Mouse (Mus musculus) G1E (cell line): ENCODE measurements around the gene Kif1b. TPM values are rescaled to one million over a fixed set of nuclear protein-coding genes. Genes with fewer than 3 reads are reported as not detected.

Experiments
- ATAC-seq: 2 replicates; pipeline ENCODE4 v1.8.0; 2016; ENCODE audit warnings: mild to moderate bottlenecking; ENCODE audit not compliant: insufficient number of reproducible peaks, poor library complexity, low FRiP score, severe bottlenecking; ENCODE audit errors: extremely low read depth
- DNase-seq: peaks from one replicate; pipeline ENCODE4 v3.0.0; 2012; ENCODE audit warnings: low spot score
- H3K27me3 ChIP-seq: 2 replicates; pipeline ENCODE4 v1.6.1; 2012; ENCODE audit warnings: mild to moderate bottlenecking, low read length, inconsistent platforms; ENCODE audit not compliant: insufficient read depth
- H3K36me3 ChIP-seq: replicated peaks from 2 replicates; pipeline ENCODE3; 2012; ENCODE audit warnings: mild to moderate bottlenecking, inconsistent platforms
- H3K4me1 ChIP-seq: 2 replicates; pipeline ENCODE4 v1.6.1; 2012; ENCODE audit warnings: low read depth, low read length, inconsistent platforms, mixed read lengths; ENCODE audit not compliant: insufficient read depth
- H3K4me3 ChIP-seq: 2 replicates; pipeline ENCODE4 v1.5.1; 2012; ENCODE audit warnings: low read depth, mild to moderate bottlenecking, inconsistent platforms, low read length, moderate library complexity, mixed read lengths
- H3K9me3 ChIP-seq: replicated peaks from 2 replicates; pipeline ENCODE4 v1.6.1; 2012; ENCODE audit warnings: inconsistent platforms
- CTCF ChIP-seq: IDR thresholded peaks from 2 replicates; pipeline ENCODE4 v1.5.1; 2012; ENCODE audit warnings: low read depth, low read length, inconsistent platforms, mixed read lengths
- GATA1 ChIP-seq: IDR thresholded peaks from 2 replicates; pipeline ENCODE4 v1.6.1; 2012; ENCODE audit warnings: borderline replicate concordance, low read length, inconsistent platforms, mixed read lengths
- GATA2 ChIP-seq: IDR thresholded peaks from 2 replicates; pipeline ENCODE4 v1.6.1; 2012; ENCODE audit warnings: low read depth, low read length, inconsistent platforms, borderline replicate concordance
- POLR2AphosphoS5 ChIP-seq: IDR thresholded peaks from 2 replicates; pipeline ENCODE4 v1.6.1; 2012; ENCODE audit warnings: low read depth, low read length, inconsistent platforms; ENCODE audit not compliant: insufficient replicate concordance
- TAL1 ChIP-seq: conservative IDR thresholded peaks from 2 replicates; pipeline ENCODE4 v1.6.1; 2012; ENCODE audit warnings: low read depth, low read length, inconsistent platforms, mixed read lengths
- polyA plus RNA-seq: library from polyadenylated mRNA; stranded (reverse); fragments of >175 nt; gene quantifications from 2 replicates; pipeline ENCODE4 v1.2.3, GENCODE M21; 2012
- total RNA-seq, 2 experiments: library from RNA; stranded (forward) in 1 of 2; stranded (reverse) in 1 of 2; fragments of 200-1000 nt in 1 of 2; fragments of >200 nt in 1 of 2; fragmentation: Nextera tagmentation in 1 of 2; gene quantifications; 2 replicates each; pipeline ENCODE4 v1.2.3; 2014 to 2017

Kif1b gene
- total and polyA plus RNA-seq, 3 experiments: 2.6 to 43.0 (median 32.7) TPM

DNA sequence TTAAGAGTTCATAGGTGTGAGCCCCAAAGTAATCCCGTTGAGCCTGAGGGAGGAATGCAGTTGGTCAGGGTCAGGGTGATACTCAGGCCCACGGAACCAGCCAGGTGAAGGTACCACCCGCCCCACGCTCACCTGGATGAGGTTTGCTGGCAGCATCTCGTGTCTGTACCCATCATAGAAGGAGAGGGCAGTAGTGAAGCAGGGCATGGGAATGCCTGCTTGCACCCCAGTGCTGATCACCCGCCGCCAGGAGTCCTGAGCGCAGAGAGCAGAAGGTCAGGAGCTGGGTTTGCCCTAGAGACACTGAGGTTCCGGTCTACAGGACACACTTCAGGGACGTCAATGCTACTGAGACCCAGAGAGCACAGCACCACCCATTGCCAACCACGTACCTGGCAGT is 156.8 kb downstream of the Kif1b start:
- no peak overlapping the region for H3K4me3 ChIP-seq
- DNase-seq (no peak), ATAC-seq (no peak)
- peaks cover 5% of the 10 kb centered on the region for H3K9me3 ChIP-seq
- peaks cover 3% of the 10 kb centered on the region; the same call in 1 of the 2 replicates for H3K27me3 ChIP-seq
- peaks cover 5% of the 10 kb centered on the region for H3K4me1 ChIP-seq
- no peak for TF ChIP-seq GATA2
- no peak for TF ChIP-seq CTCF
- no peak for TF ChIP-seq GATA1
- TF ChIP-seq POLR2AphosphoS5: no peak
- TF ChIP-seq TAL1: no peak
- H3K36me3 ChIP-seq: peaks cover 68% of the 10 kb centered on the region

DNA sequence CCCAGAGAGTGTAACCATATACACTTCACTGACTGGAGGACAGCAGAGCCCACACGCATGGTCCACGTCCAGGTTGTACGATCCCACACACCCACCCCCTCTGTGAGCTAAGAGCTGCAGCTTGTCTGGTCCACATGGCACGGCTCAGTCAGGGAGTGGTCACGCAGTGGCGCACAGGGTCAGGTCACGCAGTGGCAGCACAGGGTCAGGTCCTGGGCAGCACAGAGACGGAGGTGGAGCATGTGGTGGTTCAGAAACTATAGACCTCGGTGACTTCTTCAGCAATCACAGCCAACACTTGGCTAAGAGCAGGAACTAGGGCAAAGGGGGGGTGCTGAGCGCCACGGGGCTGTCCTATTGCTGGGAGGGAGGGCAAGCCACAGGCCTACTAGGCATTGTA is 157.2 kb downstream of the Kif1b start:
- Histone ChIP-seq H3K4me1 (peaks cover 5% of the 10 kb centered on the region), H3K36me3 (peaks cover 64% of the 10 kb centered on the region), H3K27me3 (peaks cover 3% of the 10 kb centered on the region; the same call in 1 of the 2 replicates), H3K9me3 (peaks cover 4% of the 10 kb centered on the region), H3K4me3 (no peak overlapping the region)
- TF ChIP-seq TAL1: no peak
- TF ChIP-seq CTCF: no peak
- TF ChIP-seq POLR2AphosphoS5: no peak
- no peak for TF ChIP-seq GATA1
- TF ChIP-seq GATA2: no peak
- no peak for DNase-seq
- ATAC-seq: no peak

- no peak overlapping the region for H3K4me3 ChIP-seq
- H3K9me3 ChIP-seq: peaks cover 4% of the 10 kb centered on the region
- DNase-seq (no peak), ATAC-seq (no peak)
- peaks cover 5% of the 10 kb centered on the region for H3K27me3 ChIP-seq
- peaks cover 6% of the 10 kb centered on the region for H3K4me1 ChIP-seq
- TF ChIP-seq GATA1 (no peak), POLR2AphosphoS5 (no peak), TAL1 (no peak), GATA2 (no peak), CTCF (no peak)
- peaks cover 57% of the 10 kb centered on the region for H3K36me3 ChIP-seq
These were observed 157.9 kb downstream of the Kif1b start for GRCm38 (mm10) chr4:149149611-149150010.

- peaks cover 5% of the 10 kb centered on the region for H3K27me3 ChIP-seq
- ATAC-seq (no peak), DNase-seq (no peak)
- no peak overlapping the region for H3K4me3 ChIP-seq
- H3K9me3 ChIP-seq: peaks cover 4% of the 10 kb centered on the region
- TF ChIP-seq GATA1 (no peak), GATA2 (no peak), POLR2AphosphoS5 (no peak), CTCF (no peak), TAL1 (no peak)
- H3K36me3 ChIP-seq: peaks cover 53% of the 10 kb centered on the region
- H3K4me1 ChIP-seq: peaks cover 8% of the 10 kb centered on the region
These were observed 158.3 kb downstream of the Kif1b start for GRCm38 (mm10) chr4:149149196-149149595.

DNA sequence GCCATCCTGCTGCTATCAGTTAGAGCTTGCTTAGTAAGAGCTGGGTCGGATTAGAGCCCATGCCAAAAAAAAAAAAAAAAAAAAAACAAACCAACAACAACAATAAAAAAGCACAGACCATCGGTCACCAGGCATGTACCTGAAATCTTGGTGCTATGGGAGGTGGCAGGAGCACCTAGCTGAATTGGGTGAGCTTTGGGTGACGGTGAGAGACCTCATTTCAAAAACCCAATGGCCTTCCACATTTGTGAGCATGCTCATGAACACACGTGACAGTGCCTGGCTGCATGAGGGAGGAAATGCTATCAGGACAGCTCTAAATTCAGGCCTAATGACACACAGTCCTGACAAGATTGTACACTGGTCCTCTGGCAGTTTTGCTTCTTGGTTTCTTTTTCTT is 159.4 kb downstream of the Kif1b start:
- H3K27me3 ChIP-seq: peaks cover 8% of the 10 kb centered on the region
- no peak for DNase-seq
- H3K36me3 ChIP-seq: peaks cover 42% of the 10 kb centered on the region
- no peak for TF ChIP-seq GATA2
- ATAC-seq: no peak
- peaks cover 11% of the 10 kb centered on the region for H3K4me1 ChIP-seq
- peaks cover 4% of the 10 kb centered on the region for H3K9me3 ChIP-seq
- no peak overlapping the region for H3K4me3 ChIP-seq

GRCm38 (mm10) chr4:149147528-149147927 is 160.0 kb downstream of the Kif1b start:
- H3K27me3 ChIP-seq: peaks cover 8% of the 10 kb centered on the region
- ATAC-seq (no peak), DNase-seq (no peak)
- H3K9me3 ChIP-seq: peaks cover 4% of the 10 kb centered on the region
- H3K36me3 ChIP-seq: peaks cover 37% of the 10 kb centered on the region
- H3K4me3 ChIP-seq: no peak overlapping the region
- H3K4me1 ChIP-seq: peaks cover 11% of the 10 kb centered on the region
- TF ChIP-seq TAL1: no peak
- TF ChIP-seq CTCF: no peak
- TF ChIP-seq GATA1: no peak
- no peak for TF ChIP-seq GATA2
- no peak for TF ChIP-seq POLR2AphosphoS5

GRCm38 (mm10) chr4:149145151-149145550 is 162.3 kb downstream of the Kif1b start:
- no peak overlapping the region for H3K4me3 ChIP-seq

More at GRCm38 (mm10) chr4:149145151-149145550, 162.3 kb downstream of the Kif1b start:
- no peaks in the 10 kb centered on the region for H3K9me3 ChIP-seq
- H3K27me3 ChIP-seq: peaks cover 18% of the 10 kb centered on the region
- DNase-seq: no peak
- H3K4me1 ChIP-seq: peaks cover 9% of the 10 kb centered on the region
- ATAC-seq: no peak
- TF ChIP-seq CTCF (no peak), GATA2 (no peak), POLR2AphosphoS5 (no peak), GATA1 (no peak), TAL1 (no peak)
- H3K36me3 ChIP-seq: peaks cover 13% of the 10 kb centered on the region
